Mouse (Mus musculus) CH12.LX (cell line): Measurements from ENCODE around the gene 4921507P07Rik. TPM values are rescaled to one million over a fixed set of nuclear protein-coding genes. Genes with fewer than 3 reads are reported as not detected.

ENCODE experiments used
- DNase-seq: peaks from one replicate; pipeline ENCODE4 v3.0.0-alpha.2; 2013; ENCODE audit errors: extremely low read depth
- H3K27ac ChIP-seq: 2 replicates; pipeline ENCODE4 v1.5.1; 2012; ENCODE audit warnings: low read depth, mild to moderate bottlenecking, control low read depth, moderate library complexity; ENCODE audit not compliant: insufficient read depth
- H3K27me3 ChIP-seq: replicated peaks from 2 replicates; pipeline ENCODE3; 2012; ENCODE audit warnings: inconsistent platforms
- H3K36me3 ChIP-seq, 2 experiments: replicated peaks in 1 of 2; 2 replicates each; pipeline versions ENCODE3 to v1.6.1; 2012; ENCODE audit warnings: inconsistent platforms in 1 of 2, low read length in 1 of 2, mild to moderate bottlenecking in 1 of 2, mixed read lengths in 1 of 2, moderate library complexity in 1 of 2; ENCODE audit not compliant: control insufficient read depth in 1 of 2, insufficient read depth in 1 of 2
- H3K4me1 ChIP-seq, 2 experiments: 2 replicates each; pipeline ENCODE4 v1.6.1; 2012; ENCODE audit warnings: inconsistent platforms in 1 of 2, moderate library complexity in 1 of 2; ENCODE audit not compliant: insufficient read depth in 2 of 2, control insufficient read depth in 1 of 2
- H3K4me2 ChIP-seq: 2 replicates; pipeline ENCODE4 v1.6.1; 2012; ENCODE audit warnings: low read depth, mild to moderate bottlenecking, control low read depth; ENCODE audit not compliant: poor library complexity, insufficient read depth, severe bottlenecking
- H3K4me3 ChIP-seq, 3 experiments: fragments of 150-350 bp in 1 of 3; sonication (generic) in 1 of 3; replicated peaks in 1 of 3; 2 replicates each; pipeline versions ENCODE3 to v1.5.1; 2011 to 2012; ENCODE audit warnings: low read depth in 2 of 3, low read length in 2 of 3, mild to moderate bottlenecking in 2 of 3, moderate library complexity in 2 of 3, control low read depth in 1 of 3, improper control_type of control experiment in 1 of 3, inconsistent platforms in 1 of 3, mixed read lengths in 1 of 3; ENCODE audit not compliant: poor library complexity in 1 of 3
- H3K79me2 ChIP-seq: replicated peaks from 2 replicates; pipeline ENCODE4 v1.6.1; 2012; ENCODE audit warnings: mild to moderate bottlenecking, moderate library complexity; ENCODE audit not compliant: control insufficient read depth, poor library complexity, insufficient read depth, severe bottlenecking; ENCODE audit errors: extremely low read depth
- H3K9ac ChIP-seq: 2 replicates; pipeline ENCODE4 v1.6.1; 2012; ENCODE audit warnings: low read depth, mild to moderate bottlenecking, control low read depth, moderate library complexity; ENCODE audit not compliant: insufficient read depth
- H3K9me3 ChIP-seq: replicated peaks from 2 replicates; pipeline ENCODE3; 2012; ENCODE audit warnings: low read length, inconsistent platforms, mixed read lengths
- BHLHE40 ChIP-seq: IDR thresholded peaks from 2 replicates; pipeline ENCODE4 v1.6.1; 2011; ENCODE audit warnings: mild to moderate bottlenecking, low read depth, low read length, improper control_type of control experiment
- CHD2 ChIP-seq: IDR thresholded peaks from 2 replicates; pipeline ENCODE4 v1.6.1; 2011; ENCODE audit warnings: low read length, improper control_type of control experiment
- E2F4 ChIP-seq: IDR thresholded peaks from 2 replicates; pipeline ENCODE4 v1.6.1; 2011; ENCODE audit warnings: low read depth, low read length, improper control_type of control experiment; ENCODE audit not compliant: insufficient replicate concordance
- ETS1 ChIP-seq: conservative IDR thresholded peaks from 2 replicates; pipeline ENCODE4 v1.6.1; 2012; ENCODE audit warnings: low read depth, mild to moderate bottlenecking, inconsistent platforms, low read length, improper control_type of control experiment, moderate library complexity
- GABPA ChIP-seq: IDR thresholded peaks from 2 replicates; pipeline ENCODE4 v1.6.1; 2012; ENCODE audit warnings: low read depth, low read length, improper control_type of control experiment, inconsistent platforms; ENCODE audit not compliant: insufficient replicate concordance
- HCFC1 ChIP-seq: IDR thresholded peaks from 2 replicates; pipeline ENCODE4 v1.6.1; 2012; ENCODE audit warnings: low read depth, mild to moderate bottlenecking, inconsistent platforms, low read length, improper control_type of control experiment
- IRF4 ChIP-seq: IDR thresholded peaks from 2 replicates; pipeline ENCODE4 v1.6.1; 2014; ENCODE audit warnings: low read depth, mild to moderate bottlenecking, inconsistent platforms, low read length, improper control_type of control experiment
- JUN ChIP-seq: IDR thresholded peaks from 2 replicates; pipeline ENCODE4 v1.6.1; 2011; ENCODE audit warnings: low read depth, mild to moderate bottlenecking, low read length, improper control_type of control experiment, moderate library complexity; ENCODE audit not compliant: insufficient read depth
- KAT2A ChIP-seq: IDR thresholded peaks from 2 replicates; pipeline ENCODE4 v1.6.1; 2012; ENCODE audit warnings: low read length, improper control_type of control experiment, inconsistent platforms; ENCODE audit not compliant: insufficient replicate concordance
- MAFK ChIP-seq: IDR thresholded peaks from 2 replicates; pipeline ENCODE4 v1.6.1; 2011; ENCODE audit warnings: low read length, improper control_type of control experiment; ENCODE audit not compliant: insufficient replicate concordance
- MAZ ChIP-seq: IDR thresholded peaks from 2 replicates; pipeline ENCODE4 v1.6.1; 2012; ENCODE audit warnings: low read depth, mild to moderate bottlenecking, inconsistent platforms, low read length, improper control_type of control experiment, moderate library complexity
- MEF2A ChIP-seq: IDR thresholded peaks from 2 replicates; pipeline ENCODE4 v1.6.1; 2014; ENCODE audit warnings: low read depth, mild to moderate bottlenecking, inconsistent platforms, low read length, improper control_type of control experiment, borderline replicate concordance
- MXI1 ChIP-seq: IDR thresholded peaks from 2 replicates; pipeline ENCODE4 v1.6.1; 2011; ENCODE audit warnings: mild to moderate bottlenecking, low read depth, low read length, improper control_type of control experiment
- NELFE ChIP-seq: IDR thresholded peaks from 2 replicates; pipeline ENCODE4 v1.6.1; 2011; ENCODE audit warnings: low read depth, low read length, improper control_type of control experiment
- PAX5 ChIP-seq: IDR thresholded peaks from 2 replicates; pipeline ENCODE4 v1.6.1; 2012; ENCODE audit warnings: low read length, inconsistent platforms, mixed read lengths
- RAD21 ChIP-seq: IDR thresholded peaks from 2 replicates; pipeline ENCODE4 v1.6.1; 2011; ENCODE audit warnings: low read depth, mild to moderate bottlenecking, low read length, improper control_type of control experiment, moderate library complexity
- RCOR1 ChIP-seq: conservative IDR thresholded peaks from 2 replicates; pipeline ENCODE4 v1.6.1; 2012; ENCODE audit warnings: low read depth, mild to moderate bottlenecking, inconsistent platforms, low read length, improper control_type of control experiment
- UBTF ChIP-seq: IDR thresholded peaks from 2 replicates; pipeline ENCODE4 v1.6.1; 2012; ENCODE audit warnings: low read depth, mild to moderate bottlenecking, inconsistent platforms, low read length, improper control_type of control experiment, moderate library complexity
- USF1 ChIP-seq: IDR thresholded peaks from 2 replicates; pipeline ENCODE4 v1.6.1; 2014; ENCODE audit warnings: low read depth, mild to moderate bottlenecking, inconsistent platforms, low read length, improper control_type of control experiment
- USF2 ChIP-seq: conservative IDR thresholded peaks from 2 replicates; pipeline ENCODE4 v1.6.1; 2011; ENCODE audit warnings: low read depth, low read length, improper control_type of control experiment
- ZC3H11A ChIP-seq: IDR thresholded peaks from 2 replicates; pipeline ENCODE4 v1.6.1; 2012; ENCODE audit warnings: low read depth, mild to moderate bottlenecking, inconsistent platforms, low read length, improper control_type of control experiment
- ZKSCAN1 ChIP-seq: IDR thresholded peaks from 2 replicates; pipeline ENCODE4 v1.6.1; 2012; ENCODE audit warnings: low read depth, inconsistent platforms, low read length, improper control_type of control experiment, borderline replicate concordance
- dilution Hi-C: fragments of 300-500 bp; cut with MboI; formaldehyde crosslinking; loops from 2 replicates; pipeline ENCODE4 v1.14.3; 2020; ENCODE audit warnings: low sequenced_read_pairs; ENCODE audit not compliant: extremely low pct_unique_long_range_greater_than_20kb, extremely low pct_ligation_motif_present
- in situ Hi-C: fragments of 300-500 bp; cut with MboI; formaldehyde crosslinking; loops from 3 replicates; pipeline ENCODE4 v1.14.3; 2019; ENCODE audit warnings: low sequenced_read_pairs, low pct_ligation_motif_present, low pct_unique_long_range_greater_than_20kb, mixed read lengths
- polyA plus RNA-seq: library from polyadenylated mRNA; unstranded; fragments of >175 nt; gene quantifications from 2 replicates; pipeline ENCODE4 v1.2.1, GENCODE M21; 2012; ENCODE audit warnings: low read depth; ENCODE audit not compliant: insufficient read length
- total RNA-seq, 2 experiments: library from RNA; depleted of rRNA; stranded (reverse); fragments of 300-350 nt in 1 of 2; fragments of >200 nt in 1 of 2; gene quantifications; 2 replicates each; pipeline ENCODE4 v1.2.3; 2012 to 2014

Gene 4921507P07Rik
- total and polyA plus RNA-seq, 3 experiments: 0.13 TPM; not detected in 2

DNA sequence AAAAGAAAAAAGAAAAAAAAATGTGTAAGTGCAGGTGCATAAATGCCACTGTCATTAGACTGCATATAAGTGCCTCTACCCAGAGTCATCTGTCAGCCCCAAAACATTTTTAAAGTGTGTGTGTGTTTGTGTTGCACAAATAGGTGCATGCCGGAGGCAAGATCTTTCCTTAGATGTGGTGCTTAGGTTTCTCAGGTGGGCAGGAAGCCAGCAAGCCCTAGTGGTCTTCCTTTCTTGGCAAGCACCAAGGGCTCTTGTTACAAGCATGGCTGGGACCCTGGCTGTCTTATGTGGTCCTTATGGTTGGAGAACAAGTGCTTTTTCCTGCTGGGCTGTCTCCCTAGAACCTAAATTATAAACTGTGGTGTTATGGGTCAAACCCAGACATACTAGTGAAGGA lies 24.8 kb downstream of the 4921507P07Rik start:
- Histone ChIP-seq H3K9me3 (no peaks in the 10 kb centered on the region), H3K4me2 (no peak overlapping the region), H3K4me1 (peaks cover 0 to 7% of the 10 kb centered on the region in 2 experiments; a peak in 1 of 4 replicates), H3K27me3 (no peaks in the 10 kb centered on the region), H3K9ac (no peak overlapping the region), H3K27ac (no peak overlapping the region), H3K79me2 (no peaks in the 10 kb centered on the region), H3K36me3 (no peaks in the 10 kb centered on the region), H3K4me3 (no peak overlapping the region)
- dilution Hi-C loops (no loop called here), in situ Hi-C loops (no loop called here)
- DNase-seq: no peak
- no peak for TF ChIP-seq KAT2A

DNA sequence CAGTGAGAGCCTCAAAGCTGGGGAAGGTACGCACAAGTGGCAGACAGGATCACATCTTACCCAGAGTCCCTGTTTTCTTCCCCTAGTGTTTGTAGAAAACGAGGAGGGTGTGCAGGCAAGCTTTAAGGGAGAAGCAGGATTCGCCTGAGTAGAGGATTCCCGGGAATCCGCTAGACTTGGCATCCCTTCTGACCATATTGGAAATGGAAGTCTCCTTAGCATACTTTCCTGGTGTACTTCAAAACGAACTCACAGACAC lies 29.5 kb downstream of the 4921507P07Rik start:
- peak overlapping the region; percentile 96 for H3K9ac ChIP-seq
- H3K27ac ChIP-seq: peak overlapping the region; percentile 61
- in situ Hi-C loops (no loop called here), dilution Hi-C loops (no loop called here)
- H3K36me3 ChIP-seq: peaks cover 8 to 18% of the 10 kb centered on the region in 2 experiments
- H3K4me2 ChIP-seq: peak overlapping the region; percentile 88
- TF ChIP-seq ETS1 (no peak), RAD21 (no peak), IRF4 (no peak), JUN (no peak), RCOR1 (no peak), MAFK (no peak), E2F4 (no peak), GABPA (no peak), USF2 (no peak), HCFC1 (no peak), MAZ (no peak)
- peak overlapping the region; percentile 83 to 96 (median 88) for H3K4me3 ChIP-seq
- H3K79me2 ChIP-seq: peaks cover 11% of the 10 kb centered on the region
- H3K27me3 ChIP-seq: no peaks in the 10 kb centered on the region
- peaks cover 0 to 21% of the 10 kb centered on the region in 2 experiments; a peak in 2 of 4 replicates for H3K4me1 ChIP-seq
- no peaks in the 10 kb centered on the region for H3K9me3 ChIP-seq
- peak; percentile 31 for DNase-seq

DNA sequence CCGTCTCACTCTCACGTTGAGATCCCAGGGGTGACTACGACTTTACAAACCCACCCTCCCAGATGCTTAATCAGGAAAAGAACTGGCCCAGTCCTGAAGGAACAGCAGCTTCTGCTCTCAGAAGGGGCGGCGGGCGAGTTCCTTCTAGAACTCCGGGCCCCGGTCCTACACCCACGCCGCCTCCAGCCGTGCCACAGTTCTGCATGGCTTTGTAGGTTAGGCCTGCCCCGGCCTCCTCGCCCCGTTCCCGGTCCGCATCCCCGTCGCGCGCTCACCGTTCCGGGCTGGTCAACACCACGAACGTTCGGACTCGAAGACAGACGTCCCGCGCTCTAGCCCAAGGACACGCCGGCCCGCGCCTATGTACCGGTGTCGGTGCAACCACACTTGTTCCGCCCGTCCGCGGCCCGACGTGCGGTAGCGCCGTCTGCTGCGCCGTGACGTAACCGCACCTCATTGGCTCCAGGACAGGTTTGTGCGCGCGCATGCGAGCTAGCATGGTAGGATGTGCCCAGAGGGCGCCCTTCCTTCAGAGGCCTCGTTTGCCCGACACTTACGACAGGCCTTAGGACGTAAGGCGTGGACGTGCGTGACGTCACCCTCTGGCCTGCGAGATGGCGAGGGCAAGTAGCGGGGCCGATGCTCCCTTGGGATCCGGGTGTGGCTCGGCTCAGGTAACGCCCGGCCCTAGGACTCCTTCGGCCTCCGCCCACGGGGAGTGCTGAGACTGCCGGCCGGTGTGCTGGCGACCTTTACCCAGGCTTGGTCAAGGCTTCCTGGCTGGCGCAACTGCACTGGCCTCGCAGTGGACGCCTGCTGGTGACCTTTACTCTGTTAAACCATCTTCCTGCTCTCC lies 30.1 kb downstream of the 4921507P07Rik start, which contains the start of gene Cycs:
Gene Cycs (minus strand): TSS at position 398 of the 856 bp plus-strand sequence.
- peak; percentile 99 for DNase-seq
- peak within 1 kb of the TSS; percentile 94 for H3K4me2 ChIP-seq
- H3K4me3 ChIP-seq: peak within 1 kb of the TSS; percentile 88 to 96 (median 93)
- peaks cover 8 to 18% of the 10 kb centered on the region in 2 experiments for H3K36me3 ChIP-seq
- in situ Hi-C loops: no loop called here
- peaks cover 11% of the 10 kb centered on the region for H3K79me2 ChIP-seq
- H3K4me1 ChIP-seq: peaks cover 0 to 23% of the 10 kb centered on the region in 2 experiments; a peak in 2 of 4 replicates
- H3K27ac ChIP-seq: peak within 1 kb of the TSS; percentile 61
- no peaks in the 10 kb centered on the region for H3K27me3 ChIP-seq
- dilution Hi-C loops: no loop called here
- no peaks in the 10 kb centered on the region for H3K9me3 ChIP-seq
- H3K9ac ChIP-seq: peak within 1 kb of the TSS; percentile 96
- TF ChIP-seq ZC3H11A (no peak), MEF2A (peak; percentile 66; the same call in 1 of the 2 replicates), MAFK (no peak), NELFE (peak; percentile 84), ZKSCAN1 (no peak), UBTF (0 out of 2 replicates have a peak, but pooled peaks have one; percentile 19), KAT2A (peak; percentile 96), MXI1 (peak; percentile 90), BHLHE40 (no peak), USF1 (no peak), MAZ (no peak; the same call in 1 of the 2 replicates), USF2 (no peak), E2F4 (peak; percentile 72; the same call in 1 of the 2 replicates), JUN (peak; percentile 70), CHD2 (peak; percentile 84), PAX5 (no peak)
